Mouse (Mus musculus): ENCODE measurements at regions not wholly inside any gene's neighbourhood (a gene's known extent, or its start where the extent isn't known, plus 50 kb on each side); places are given as distances from the start of the nearest gene placed in this dataset.

DNA sequence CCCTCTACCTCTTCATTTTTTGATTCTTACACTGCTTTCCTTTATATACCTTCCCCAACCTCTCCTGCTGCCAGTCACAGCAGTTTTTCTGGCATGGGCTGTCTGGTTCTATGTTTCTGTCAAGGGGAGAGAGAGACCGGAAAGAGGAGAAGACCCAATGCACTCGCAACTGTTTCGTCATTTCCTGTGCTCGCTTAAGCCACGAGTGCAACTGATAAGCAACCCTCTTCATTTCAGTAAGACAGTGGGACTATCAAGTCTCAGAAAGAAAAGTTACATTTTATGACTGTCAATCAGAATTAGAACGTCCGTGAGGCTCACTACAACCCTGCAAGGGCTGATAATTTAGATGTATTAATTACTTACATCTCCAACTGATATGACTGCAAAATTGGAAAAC, 312.2 kb downstream of the Etnk1 start:
- no peak overlapping the region for H3K4me3 ChIP-seq
- WGBS, result 80% methylated on average over 7 of the region's 7 CpGs
- H3K27ac ChIP-seq, result no peak overlapping the region
- H3K9me3 ChIP-seq, result no peaks in the 10 kb centered on the region
- no peaks in the 10 kb centered on the region for H3K4me1 ChIP-seq (replicated peaks)
- no peak overlapping the region for H3K9ac ChIP-seq
- ATAC-seq (ENCODE audit: low FRiP score), result no peak
- H3K4me2 ChIP-seq, result no peak overlapping the region
- no peaks in the 10 kb centered on the region for H3K27me3 ChIP-seq
- no peaks in the 10 kb centered on the region for H3K36me3 ChIP-seq

DNA sequence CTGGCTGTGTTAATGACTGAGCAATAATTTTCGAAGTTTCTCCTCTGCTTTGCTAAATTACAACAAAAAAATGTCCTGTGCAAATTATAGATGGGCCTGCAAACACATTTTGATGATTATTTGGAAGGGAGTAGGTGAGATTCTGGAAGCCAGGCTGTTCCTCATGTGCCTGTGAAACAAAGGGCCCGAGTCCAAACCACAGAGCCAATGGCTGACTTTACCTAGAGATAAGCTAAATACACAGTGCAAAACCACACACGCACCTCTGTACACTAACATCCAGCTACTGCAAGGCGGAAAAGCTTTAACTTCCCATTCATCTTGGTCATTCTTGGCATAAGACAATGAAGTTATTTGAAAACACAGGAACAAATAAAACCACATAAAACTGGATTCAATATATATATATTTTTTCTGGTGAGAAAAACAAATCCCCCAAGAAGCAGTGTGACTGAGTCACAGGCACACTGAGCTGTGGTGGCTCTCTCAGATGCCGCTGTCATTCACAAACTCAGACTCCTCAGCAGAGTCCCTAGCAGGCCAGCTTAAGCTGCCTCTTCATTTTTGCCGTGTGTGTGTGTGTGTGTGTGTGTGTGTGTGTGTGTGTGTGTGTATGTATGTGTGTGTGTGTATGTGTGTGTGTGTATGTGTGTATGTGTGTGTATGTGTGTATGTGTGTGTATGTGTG, 312.8 kb downstream of the Etnk1 start:
- no peaks in the 10 kb centered on the region for H3K4me1 ChIP-seq (replicated peaks)
- WGBS, result 88% methylated on average over 6 of the region's 6 CpGs
- H3K36me3 ChIP-seq, result no peaks in the 10 kb centered on the region
- H3K4me3 ChIP-seq, result no peak overlapping the region
- H3K4me2 ChIP-seq, result no peak overlapping the region
- no peaks in the 10 kb centered on the region for H3K9me3 ChIP-seq
- no peak for ATAC-seq (ENCODE audit: low FRiP score)
- no peak overlapping the region for H3K27ac ChIP-seq
- no peak overlapping the region for H3K9ac ChIP-seq
- H3K27me3 ChIP-seq, result no peaks in the 10 kb centered on the region

DNA sequence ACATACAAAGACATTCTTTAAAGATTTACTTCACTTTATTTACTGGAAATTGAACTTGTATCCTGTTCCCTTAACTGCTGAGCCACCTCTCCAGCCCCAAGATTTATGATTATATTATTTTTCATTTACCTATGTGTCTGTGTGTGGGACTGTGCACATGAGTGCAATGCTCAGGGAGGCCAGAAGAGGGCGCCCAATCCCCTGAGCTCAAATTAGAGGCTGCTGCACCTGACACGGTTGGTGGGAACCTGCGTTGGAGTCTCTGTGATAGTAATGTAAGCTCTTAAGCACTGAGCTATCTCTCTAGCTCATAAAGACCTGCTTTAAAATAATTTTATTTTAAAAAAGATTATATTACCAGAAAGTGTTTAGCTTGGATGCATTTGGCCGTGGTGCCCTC, 315.3 kb downstream of the Etnk1 start:
- Histone ChIP-seq H3K27me3 (no peaks in the 10 kb centered on the region), H3K36me3 (no peaks in the 10 kb centered on the region), H3K9ac (no peak overlapping the region), H3K27ac (no peak overlapping the region), H3K9me3 (no peaks in the 10 kb centered on the region), H3K4me2 (no peak overlapping the region), H3K4me3 (no peak overlapping the region), H3K4me1 (replicated peaks) (no peaks in the 10 kb centered on the region)
- 86% methylated on average over 4 of the region's 4 CpGs for WGBS
- ATAC-seq (ENCODE audit: low FRiP score), result no peak

DNA sequence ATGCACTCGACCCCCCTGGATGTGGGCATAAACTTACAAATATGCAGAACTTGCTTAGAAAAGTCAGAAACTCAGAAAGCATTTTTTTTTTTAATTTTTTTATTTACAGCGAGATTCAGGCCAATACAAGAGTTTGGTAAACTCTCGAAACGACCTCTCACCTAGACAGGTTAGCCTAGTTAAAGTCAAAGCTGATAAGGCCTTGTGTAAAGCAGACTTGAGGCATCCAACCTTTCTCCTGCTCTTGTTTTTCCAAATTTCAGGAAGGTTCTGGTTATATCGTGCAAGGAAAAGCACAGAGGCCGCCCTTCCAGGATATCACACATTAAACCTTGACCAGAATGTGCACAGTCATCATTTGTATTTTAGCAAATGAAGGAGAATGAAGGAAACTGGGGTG, 315.8 kb downstream of the Etnk1 start:
- Histone ChIP-seq H3K9ac (no peak overlapping the region), H3K4me2 (no peak overlapping the region), H3K27ac (no peak overlapping the region), H3K27me3 (no peaks in the 10 kb centered on the region), H3K36me3 (no peaks in the 10 kb centered on the region), H3K4me3 (no peak overlapping the region), H3K9me3 (no peaks in the 10 kb centered on the region), H3K4me1 (replicated peaks) (no peaks in the 10 kb centered on the region)
- ATAC-seq (ENCODE audit: low FRiP score), result no peak
- 92% methylated on average over 6 of the region's 6 CpGs for whole genome bisulfite sequencing

DNA sequence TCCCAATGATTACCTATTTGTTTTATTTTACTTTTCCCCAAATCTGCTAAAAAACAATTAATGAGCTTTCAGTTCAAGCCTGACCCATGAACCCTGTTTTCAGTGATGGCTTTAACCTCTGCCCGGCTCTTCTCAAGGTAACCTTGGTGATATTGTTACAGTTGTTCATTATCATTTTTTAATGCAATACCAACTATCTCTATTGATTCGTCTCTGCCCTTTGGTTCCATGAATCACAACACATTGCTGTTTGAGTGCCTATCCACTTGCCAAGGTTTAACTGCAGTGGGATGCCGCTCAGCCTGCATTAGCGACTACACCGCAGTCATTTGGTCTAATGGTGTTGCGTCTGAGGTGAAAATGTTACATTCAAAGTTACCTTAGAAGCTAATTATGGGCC, 317.9 kb downstream of the Etnk1 start:
- WGBS, result 95% methylated on average over 6 of the region's 6 CpGs

DNA sequence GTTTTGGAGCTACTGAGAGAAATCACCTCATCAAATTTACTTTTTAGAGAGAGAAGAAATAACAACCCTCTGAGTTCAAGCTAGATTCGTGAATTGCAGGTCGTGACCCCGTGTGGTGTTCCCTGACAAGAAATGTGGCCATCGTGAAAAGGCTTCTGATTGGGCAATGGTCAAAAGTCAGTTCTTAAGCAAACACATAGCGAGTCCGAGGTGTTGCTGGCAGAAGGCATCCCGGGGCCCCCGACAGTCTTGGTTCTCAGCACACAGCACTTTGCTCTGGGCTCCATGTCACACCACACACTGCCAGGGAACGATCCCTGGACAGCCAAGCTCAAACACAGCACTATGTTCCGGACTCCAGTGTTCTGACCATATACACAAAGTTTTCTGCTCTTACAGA, 320.0 kb downstream of the Etnk1 start:
- H3K9me3 ChIP-seq, result no peaks in the 10 kb centered on the region
- H3K36me3 ChIP-seq, result no peaks in the 10 kb centered on the region
- H3K27ac ChIP-seq, result no peak overlapping the region
- ATAC-seq (ENCODE audit: low FRiP score), result no peak
- no peaks in the 10 kb centered on the region for H3K27me3 ChIP-seq
- H3K4me1 ChIP-seq (replicated peaks), result no peaks in the 10 kb centered on the region
- WGBS, result 89% methylated on average over 10 of the region's 10 CpGs
- no peak overlapping the region for H3K4me3 ChIP-seq
- no peak overlapping the region for H3K4me2 ChIP-seq
- no peak overlapping the region for H3K9ac ChIP-seq

More for the DNA sequence above, 317.9 kb downstream of the Etnk1 start:
- H3K9ac ChIP-seq, result no peak overlapping the region
- H3K36me3 ChIP-seq, result no peaks in the 10 kb centered on the region
- H3K4me3 ChIP-seq, result no peak overlapping the region
- no peak for ATAC-seq (ENCODE audit: low FRiP score)
- H3K9me3 ChIP-seq, result no peaks in the 10 kb centered on the region
- H3K27ac ChIP-seq, result no peak overlapping the region
- H3K27me3 ChIP-seq, result no peaks in the 10 kb centered on the region
- no peak overlapping the region for H3K4me2 ChIP-seq
- H3K4me1 ChIP-seq (replicated peaks), result no peaks in the 10 kb centered on the region

DNA sequence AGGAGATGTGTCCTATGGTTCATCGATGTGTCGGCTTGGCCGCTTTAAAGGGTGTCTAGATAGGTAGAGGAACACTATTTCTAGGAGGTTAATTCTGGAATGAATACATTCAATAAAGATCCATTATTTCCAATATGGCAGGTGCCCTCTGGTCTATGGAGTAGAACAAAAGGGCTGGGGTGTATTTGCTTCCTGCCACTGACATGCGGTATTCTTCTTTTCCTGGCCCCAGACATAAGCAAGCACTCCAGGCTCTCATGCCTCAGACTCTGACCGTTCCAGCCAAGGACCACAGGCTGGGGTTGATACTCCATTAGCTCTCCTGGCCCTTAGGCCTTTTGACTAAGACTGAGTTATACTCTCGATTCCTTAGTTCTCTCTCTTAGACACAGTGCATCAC, 323.0 kb downstream of the Etnk1 start:
- Histone ChIP-seq H3K27me3 (no peaks in the 10 kb centered on the region), H3K4me2 (no peak overlapping the region), H3K9me3 (no peaks in the 10 kb centered on the region), H3K4me3 (no peak overlapping the region), H3K9ac (no peak overlapping the region), H3K4me1 (replicated peaks) (no peaks in the 10 kb centered on the region), H3K36me3 (no peaks in the 10 kb centered on the region), H3K27ac (no peak overlapping the region)
- ATAC-seq (ENCODE audit: low FRiP score), result no peak
- WGBS, result 96% methylated on average over 6 of the region's 6 CpGs

DNA sequence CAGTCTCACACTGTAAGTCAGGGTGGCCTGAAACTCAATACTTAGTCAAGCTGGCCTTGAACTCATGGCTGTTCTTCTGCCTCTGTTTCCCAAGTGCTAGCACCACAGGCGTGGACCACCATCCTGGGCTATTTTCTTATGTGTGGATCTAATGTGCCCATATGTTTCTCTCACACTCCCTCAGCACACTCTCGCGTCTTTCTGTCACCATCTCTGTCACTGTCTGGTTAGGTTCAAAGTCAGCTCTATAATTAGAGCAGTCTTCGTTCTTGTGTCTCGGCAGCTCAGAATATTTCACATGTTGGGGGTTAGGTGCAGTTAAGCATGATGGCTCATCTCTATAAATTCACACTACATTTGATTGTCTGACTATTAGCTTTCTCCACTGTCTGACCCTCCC, 324.4 kb downstream of the Etnk1 start:
- 94% methylated on average over 5 of the region's 5 CpGs for WGBS
- Histone ChIP-seq H3K4me2 (no peak overlapping the region), H3K9me3 (no peaks in the 10 kb centered on the region), H3K9ac (no peak overlapping the region), H3K4me1 (replicated peaks) (no peaks in the 10 kb centered on the region), H3K27ac (no peak overlapping the region), H3K36me3 (no peaks in the 10 kb centered on the region), H3K4me3 (no peak overlapping the region), H3K27me3 (no peaks in the 10 kb centered on the region)
- no peak for ATAC-seq (ENCODE audit: low FRiP score)

DNA sequence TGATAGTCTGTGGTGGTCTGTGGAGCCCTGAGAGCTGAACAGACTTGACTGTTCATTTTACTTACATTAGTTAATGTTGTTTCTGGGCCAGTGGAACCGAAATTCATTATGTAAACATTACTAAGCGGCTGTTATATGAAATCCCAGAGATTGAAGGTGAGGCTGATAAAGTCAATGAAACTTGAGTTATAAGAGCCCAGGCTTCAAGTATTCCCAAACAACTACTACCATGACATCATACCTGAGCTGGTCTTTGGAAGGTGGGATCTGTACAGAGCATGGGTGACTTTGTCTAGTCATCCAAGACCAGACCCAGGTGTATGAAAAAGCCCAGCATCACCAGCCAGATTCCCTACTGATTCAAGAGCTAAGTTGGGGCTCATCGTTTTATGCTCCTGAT, 326.5 kb downstream of the Etnk1 start:
- Histone ChIP-seq H3K27ac (no peak overlapping the region), H3K4me3 (no peak overlapping the region), H3K4me2 (no peak overlapping the region), H3K9ac (no peak overlapping the region), H3K9me3 (no peaks in the 10 kb centered on the region), H3K36me3 (no peaks in the 10 kb centered on the region), H3K4me1 (replicated peaks) (peaks cover under 1% of the 10 kb centered on the region; the same call in 1 of the 2 replicates), H3K27me3 (no peaks in the 10 kb centered on the region)
- ATAC-seq (ENCODE audit: low FRiP score), result no peak
- 91% methylated on average over 3 of the region's 3 CpGs for WGBS

DNA sequence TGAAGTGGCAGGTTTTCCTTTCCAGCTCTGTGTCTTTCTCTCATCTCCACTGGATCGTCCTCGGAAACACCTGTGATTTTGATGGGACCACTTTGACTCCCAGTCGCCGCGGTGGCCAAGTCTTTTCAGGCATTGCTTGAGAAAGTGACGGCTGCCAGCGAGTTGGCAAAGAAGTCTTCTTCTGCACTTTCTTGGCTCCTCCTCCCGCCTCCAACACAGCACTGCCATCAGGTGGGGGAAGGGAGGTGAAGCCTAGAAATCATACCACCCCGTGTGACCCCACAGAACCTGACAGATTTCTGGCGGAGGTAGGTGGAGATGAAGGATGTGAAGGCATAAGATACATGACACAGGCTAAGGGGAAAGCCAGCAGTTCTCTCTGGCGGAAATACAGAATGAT, 327.3 kb downstream of the Etnk1 start:
- 93% methylated on average over 11 of the region's 11 CpGs for WGBS

DNA sequence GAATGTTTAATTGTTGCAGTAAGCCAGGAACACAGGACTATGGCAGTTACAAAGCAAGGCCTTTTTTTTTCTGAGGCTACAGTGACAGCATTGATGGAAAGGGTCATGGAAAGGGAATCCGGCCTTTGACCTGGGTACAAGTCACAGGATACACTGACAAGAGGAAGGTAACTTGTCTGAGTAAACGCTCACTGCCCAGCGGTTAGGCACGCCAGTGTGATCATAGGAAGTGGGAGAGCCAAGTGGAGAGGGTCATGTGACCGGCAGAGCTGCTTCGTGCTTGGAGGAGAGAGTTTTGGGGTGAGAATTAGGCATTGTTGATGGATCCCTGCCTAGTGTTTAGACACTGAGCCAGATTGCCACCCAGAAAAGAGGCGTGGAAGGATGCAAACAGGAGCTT, 327.9 kb downstream of the Etnk1 start:
- no peak overlapping the region for H3K27ac ChIP-seq
- no peaks in the 10 kb centered on the region for H3K27me3 ChIP-seq
- no peaks in the 10 kb centered on the region for H3K36me3 ChIP-seq
- no peak overlapping the region for H3K4me3 ChIP-seq
- peaks cover 7% of the 10 kb centered on the region for H3K4me1 ChIP-seq (replicated peaks)
- WGBS, result 70% methylated on average over 7 of the region's 7 CpGs
- H3K4me2 ChIP-seq, result no peak overlapping the region
- no peak overlapping the region for H3K9ac ChIP-seq
- H3K9me3 ChIP-seq, result no peaks in the 10 kb centered on the region
- no peak for ATAC-seq (ENCODE audit: low FRiP score)

More for the DNA sequence above, 327.3 kb downstream of the Etnk1 start:
- Histone ChIP-seq H3K27me3 (no peaks in the 10 kb centered on the region), H3K27ac (no peak overlapping the region), H3K4me3 (no peak overlapping the region), H3K9ac (no peak overlapping the region), H3K36me3 (no peaks in the 10 kb centered on the region), H3K9me3 (no peaks in the 10 kb centered on the region), H3K4me2 (no peak overlapping the region), H3K4me1 (replicated peaks) (peaks cover 7% of the 10 kb centered on the region)
- ATAC-seq (ENCODE audit: low FRiP score), result no peak

DNA sequence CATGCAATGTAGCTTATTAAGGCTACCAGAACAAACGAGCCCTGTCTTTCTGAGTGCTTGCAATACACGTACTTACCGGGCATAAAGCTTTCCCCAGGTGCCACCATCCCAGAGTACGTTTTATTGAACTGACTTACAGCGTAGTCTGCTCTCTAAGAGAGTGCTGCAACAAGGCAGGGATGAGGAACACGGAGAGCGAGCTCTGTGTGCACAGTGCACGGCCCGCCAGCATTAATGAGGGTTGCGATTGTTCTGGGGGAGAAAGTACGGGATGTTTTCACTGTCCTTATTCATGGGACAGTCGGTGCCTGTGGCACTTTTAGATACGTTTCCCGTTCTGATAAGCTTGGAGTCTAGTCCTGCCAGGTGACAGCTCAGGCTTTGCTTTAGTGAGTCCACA, 331.7 kb downstream of the Etnk1 start:
- H3K27ac ChIP-seq, result no peak overlapping the region
- H3K4me1 ChIP-seq (replicated peaks), result peaks cover 7% of the 10 kb centered on the region
- H3K4me3 ChIP-seq, result no peak overlapping the region
- 65% methylated on average over 14 of the region's 14 CpGs for WGBS
- H3K27me3 ChIP-seq, result no peaks in the 10 kb centered on the region
- H3K9ac ChIP-seq, result no peak overlapping the region
- H3K36me3 ChIP-seq, result no peaks in the 10 kb centered on the region
- ATAC-seq (ENCODE audit: low FRiP score), result no peak
- no peaks in the 10 kb centered on the region for H3K9me3 ChIP-seq
- no peak overlapping the region for H3K4me2 ChIP-seq

DNA sequence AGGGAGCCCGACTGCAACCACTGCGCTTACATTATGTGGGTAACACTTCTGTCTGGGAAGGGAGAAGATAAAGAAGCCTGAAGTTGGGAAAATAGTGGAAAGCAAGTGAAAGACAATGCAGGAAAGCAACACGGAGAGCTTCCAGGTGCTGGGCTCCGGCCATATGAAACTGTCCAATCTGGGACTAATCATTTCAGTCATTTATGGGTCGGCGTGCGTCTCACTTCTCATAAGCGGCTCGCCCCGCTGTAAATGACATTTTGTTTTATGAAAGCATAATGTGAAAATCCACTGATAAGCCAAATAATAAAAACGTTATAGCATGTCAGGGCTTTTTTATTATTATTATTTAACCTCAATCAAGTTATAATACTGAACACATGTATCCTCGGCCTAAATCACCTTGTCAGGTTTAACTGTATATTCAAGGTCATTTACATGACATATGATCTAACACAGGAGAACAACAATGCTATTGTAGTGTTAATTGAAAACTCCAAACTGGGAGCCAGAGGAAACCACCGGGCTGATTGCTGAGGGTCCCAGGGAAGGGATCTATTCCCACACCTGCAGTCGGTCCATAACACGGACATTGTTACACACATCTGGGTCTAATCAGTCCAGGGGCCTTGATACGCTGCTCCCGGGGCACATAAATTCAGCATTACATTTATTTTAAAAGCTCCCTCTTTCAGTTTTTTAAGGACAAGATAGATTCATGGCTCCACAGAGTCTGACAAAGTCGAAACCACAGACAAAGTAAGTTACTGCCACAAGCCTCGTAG, 332.4 kb downstream of the Etnk1 start:
- Histone ChIP-seq H3K36me3 (no peaks in the 10 kb centered on the region), H3K4me2 (no peak overlapping the region)
- no peak for ATAC-seq (ENCODE audit: low FRiP score)

More for the DNA sequence above, 332.4 kb downstream of the Etnk1 start:
- Histone ChIP-seq H3K4me3 (no peak overlapping the region), H3K4me1 (replicated peaks) (peaks cover 7% of the 10 kb centered on the region), H3K9me3 (no peaks in the 10 kb centered on the region), H3K27me3 (no peaks in the 10 kb centered on the region), H3K27ac (no peak overlapping the region), H3K9ac (no peak overlapping the region)
- 83% methylated on average over 19 of the region's 19 CpGs for WGBS
